ENCODE assay signal across 10 mouse cellular contexts in genomic region chr16:76224901-76225586, GRCm38 (mm10).
DNase-seq lines count a peak whose midpoint lies in the region; ATAC-seq and TF ChIP-seq lines count a peak whose summit lies in the region.
"Had no signal": no experiment of that assay in that cellular context is flagged by ENCODE, and none has a peak within 500 bp of the region (broad histone marks: within the 10 kb centered on the region; RNA-seq: fewer than 3 reads in every experiment).

No protein-coding gene starts in this region.

- H3K4me2 ChIP-seq in kidney, postnatal 0 days (ENCODE audit: low read length): no peak overlapping the region
- H3K4me2 ChIP-seq: embryonic facial prominence, embryonic 15.5 days; heart, embryonic 13.5 days had no signal

- H3K4me1 ChIP-seq in kidney, postnatal 0 days (replicated peaks; ENCODE audit: insufficient read depth, low read length): peaks cover 19% of the 10 kb centered on the region; the same call in 1 of the 2 replicates
- H3K4me1 ChIP-seq: embryonic facial prominence, embryonic 15.5 days had no signal

- ATAC-seq in kidney, postnatal 0 days (replicated peaks; ENCODE audit: low FRiP score, low read depth): peak; percentile 71
- ATAC-seq in cerebellum, adult (ENCODE audit: insufficient number of reproducible peaks, low FRiP score, low TSS enrichment): no peak

- H3K9ac ChIP-seq in kidney, postnatal 0 days (ENCODE audit: low read depth, low read length): no peak overlapping the region
- H3K9ac ChIP-seq: embryonic facial prominence, embryonic 15.5 days; heart, embryonic 13.5 days had no signal

- TF ChIP-seq CTCF in kidney, postnatal 0 days (IDR thresholded peaks at IDR 0.05; ENCODE audit: low read depth): no peak
- TF ChIP-seq CTCF in layer of hippocampus, adult 2 months (conservative IDR thresholded peaks at IDR 0.05): no peak

- DNase-seq in ES-CJ7 (ENCODE audit: low read depth, low spot score): peak; percentile 34
- peak; percentile 77 for DNase-seq in embryo, embryonic 10 days (ENCODE audit: low spot score)
- DNase-seq in kidney, postnatal 0 days (ENCODE audit: low spot score): peak; percentile 61
- peak; percentile 27 for DNase-seq in lung, postnatal 14 days
- DNase-seq in layer of hippocampus, adult 2 months (ENCODE audit: low spot score in 2 of 2): no peak
- DNase-seq in thymus, postnatal 36 days: no peak

- H3K4me3 ChIP-seq in kidney, postnatal 0 days (replicated peaks; ENCODE audit: low read depth, low read length): no peak overlapping the region
- no peak overlapping the region for H3K4me3 ChIP-seq in layer of hippocampus, adult 2 months
- H3K4me3 ChIP-seq: embryonic facial prominence, embryonic 15.5 days; heart, embryonic 13.5 days; limb, embryonic 10.5 days had no signal

- peak overlapping the region; percentile 58; the same call in 1 of the 2 replicates for H3K27ac ChIP-seq in kidney, postnatal 0 days
- no peak overlapping the region for H3K27ac ChIP-seq in layer of hippocampus, adult 2 months
- H3K27ac ChIP-seq: embryonic facial prominence, embryonic 15.5 days; limb, embryonic 10.5 days had no signal

- no peaks in the 10 kb centered on the region for H3K9me3 ChIP-seq in kidney, postnatal 0 days (replicated peaks; ENCODE audit: low read length)
- H3K9me3 ChIP-seq: embryonic facial prominence, embryonic 15.5 days; heart, embryonic 13.5 days; limb, embryonic 10.5 days had no signal

- H3K27me3 ChIP-seq in kidney, postnatal 0 days (ENCODE audit: insufficient read depth, low read length): no peaks in the 10 kb centered on the region
- H3K27me3 ChIP-seq: embryonic facial prominence, embryonic 15.5 days; heart, embryonic 13.5 days had no signal

- no peaks in the 10 kb centered on the region for H3K36me3 ChIP-seq in kidney, postnatal 0 days (ENCODE audit: insufficient read depth, low read length)
- H3K36me3 ChIP-seq: embryonic facial prominence, embryonic 15.5 days; heart, embryonic 13.5 days; limb, embryonic 10.5 days had no signal

- 8% methylated on average over 9 of the region's 9 CpGs for WGBS in kidney, postnatal 0 days

Comparison
In these comparisons a context has a peak if more than half of its experiments do, and no peak if none do; other contexts are left out.
1. DNase-seq: peak in ES-CJ7 (single experiment), embryo, embryonic 10 days (single experiment), kidney, postnatal 0 days (single experiment) and lung, postnatal 14 days (single experiment); none in layer of hippocampus, adult 2 months (0 of 2) and thymus, postnatal 36 days (0 of 2).